Comparison of ENCODE assay signal across 1 mouse cellular context in genomic region chr10:81182336-81183333, GRCm38 (mm10).
TF ChIP-seq lines count a peak whose summit lies in the region.

Dapk3 (plus strand) TSS chr10:81183005.

TF ChIP-seq in CH12.LX, 34 proteins besides CTCF, POLR2A, EP300 and RAD21 (continued from another document):
- TF ChIP-seq ZNF384 (IDR thresholded peaks at IDR 0.05; ENCODE audit: low read depth, low read length): no peak
- TF ChIP-seq RCOR1 (conservative IDR thresholded peaks at IDR 0.05; ENCODE audit: low read depth, low read length): 0 out of 2 replicates have a peak, but pooled peaks have one; percentile 42
- TF ChIP-seq JUND (conservative IDR thresholded peaks at IDR 0.05; ENCODE audit: low read depth, low read length): peak; percentile 95
- no peak for TF ChIP-seq E2F4 (IDR thresholded peaks at IDR 0.05; ENCODE audit: insufficient replicate concordance, low read depth, low read length)
- peak; percentile 97 for TF ChIP-seq CHD2 (IDR thresholded peaks at IDR 0.05; ENCODE audit: low read length)
- TF ChIP-seq ZMIZ1 (IDR thresholded peaks at IDR 0.05; ENCODE audit: low read depth, low read length): peak; percentile 99
- peak; percentile 87 for TF ChIP-seq NRF1 (IDR thresholded peaks at IDR 0.05; ENCODE audit: low read depth, low read length)
- peak; percentile 24 for TF ChIP-seq MXI1 (IDR thresholded peaks at IDR 0.05; ENCODE audit: low read depth, low read length)
- TF ChIP-seq ZC3H11A (IDR thresholded peaks at IDR 0.05; ENCODE audit: low read depth, low read length): no peak
- peak; percentile 73 for TF ChIP-seq MEF2A (IDR thresholded peaks at IDR 0.05; ENCODE audit: borderline replicate concordance, low read depth, low read length)
- TF ChIP-seq USF2 (conservative IDR thresholded peaks at IDR 0.05; ENCODE audit: low read depth, low read length): peak; percentile 67; the same call in 1 of the 2 replicates
- no peak for TF ChIP-seq TBP (conservative IDR thresholded peaks at IDR 0.05; ENCODE audit: low read depth, low read length)
TF ChIP-seq in CH12.LX: peak in this region for 23.
